Mouse (Mus musculus): ENCODE data around the gene B4galt3. TPM values are rescaled to one million over a fixed set of nuclear protein-coding genes. Genes with fewer than 3 reads are reported as not detected.

The B4galt3 gene
- polyA plus RNA-seq, 1 experiment from 2014 or later, result 113 TPM

DNA sequence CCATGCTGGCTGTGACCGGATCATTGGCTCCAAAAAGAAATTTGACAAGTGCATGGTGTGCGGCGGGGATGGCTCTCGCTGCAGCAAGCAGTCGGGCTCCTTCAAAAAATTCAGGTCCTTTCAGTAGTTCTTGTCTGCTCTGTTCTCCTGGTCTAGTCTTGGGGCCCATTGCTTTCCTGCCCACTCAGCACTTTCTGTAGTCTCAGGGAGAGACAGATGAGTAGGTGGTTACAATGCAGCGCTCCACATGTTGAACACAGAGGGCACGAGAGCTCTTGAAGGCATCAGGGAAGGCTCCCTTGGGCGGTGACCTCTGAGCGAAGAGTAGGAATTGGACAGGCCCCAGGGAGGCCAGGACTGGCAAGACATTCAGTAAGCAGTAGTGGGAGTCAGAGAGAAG is 12.3 kb upstream of the B4galt3 start:
- H3K4me2 ChIP-seq (ENCODE audit: low read length), result no peak overlapping the region
- H3K4me1 ChIP-seq (ENCODE audit: control insufficient read depth, insufficient read depth, low read length), result peaks cover 8% of the 10 kb centered on the region
- no peaks in the 10 kb centered on the region for H3K27me3 ChIP-seq (ENCODE audit: control insufficient read depth, insufficient read depth, low read depth, low read length)
- no peaks in the 10 kb centered on the region for H3K9me3 ChIP-seq (replicated peaks; ENCODE audit: control insufficient read depth, low read length, poor library complexity, severe bottlenecking)
- no peak overlapping the region for H3K4me3 ChIP-seq (ENCODE audit: low read depth, low read length)
- H3K36me3 ChIP-seq (ENCODE audit: control insufficient read depth, insufficient read depth, low read length), result no peaks in the 10 kb centered on the region
- no peak overlapping the region for H3K27ac ChIP-seq (ENCODE audit: low read length)
- no peak for ATAC-seq
- no peak overlapping the region for H3K9ac ChIP-seq (ENCODE audit: low read depth, low read length)
- whole genome bisulfite sequencing, result 88% methylated on average over 9 of the region's 9 CpGs

DNA sequence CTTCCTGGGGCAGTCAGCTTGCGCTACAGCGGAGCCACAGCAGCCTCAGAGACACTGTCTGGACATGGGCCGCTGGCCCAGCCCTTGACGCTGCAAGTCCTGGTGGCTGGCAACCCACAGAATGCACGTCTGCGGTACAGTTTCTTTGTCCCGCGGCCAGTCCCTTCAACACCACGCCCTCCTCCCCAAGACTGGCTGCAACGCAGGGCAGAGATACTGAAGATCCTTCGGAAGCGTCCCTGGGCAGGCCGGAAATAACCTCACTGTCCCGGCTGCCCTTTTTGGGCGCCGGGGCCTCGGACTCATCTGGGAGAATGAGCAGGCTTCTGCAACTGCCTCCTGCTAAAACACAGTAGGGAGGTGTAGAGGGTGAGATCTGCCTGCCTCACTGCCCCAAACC is 11.2 kb upstream of the B4galt3 start:
- no peak overlapping the region for H3K4me2 ChIP-seq (ENCODE audit: low read length)
- H3K9me3 ChIP-seq (replicated peaks; ENCODE audit: control insufficient read depth, low read length, poor library complexity, severe bottlenecking), result no peaks in the 10 kb centered on the region
- 87% methylated on average over 17 of the region's 17 CpGs for WGBS
- H3K36me3 ChIP-seq (ENCODE audit: control insufficient read depth, insufficient read depth, low read length), result no peaks in the 10 kb centered on the region
- H3K27me3 ChIP-seq (ENCODE audit: control insufficient read depth, insufficient read depth, low read depth, low read length), result no peaks in the 10 kb centered on the region
- H3K4me1 ChIP-seq (ENCODE audit: control insufficient read depth, insufficient read depth, low read length), result peaks cover 13% of the 10 kb centered on the region
- H3K9ac ChIP-seq (ENCODE audit: low read depth, low read length), result no peak overlapping the region
- no peak overlapping the region for H3K4me3 ChIP-seq (ENCODE audit: low read depth, low read length)
- no peak for ATAC-seq
- H3K27ac ChIP-seq (ENCODE audit: low read length), result no peak overlapping the region

DNA sequence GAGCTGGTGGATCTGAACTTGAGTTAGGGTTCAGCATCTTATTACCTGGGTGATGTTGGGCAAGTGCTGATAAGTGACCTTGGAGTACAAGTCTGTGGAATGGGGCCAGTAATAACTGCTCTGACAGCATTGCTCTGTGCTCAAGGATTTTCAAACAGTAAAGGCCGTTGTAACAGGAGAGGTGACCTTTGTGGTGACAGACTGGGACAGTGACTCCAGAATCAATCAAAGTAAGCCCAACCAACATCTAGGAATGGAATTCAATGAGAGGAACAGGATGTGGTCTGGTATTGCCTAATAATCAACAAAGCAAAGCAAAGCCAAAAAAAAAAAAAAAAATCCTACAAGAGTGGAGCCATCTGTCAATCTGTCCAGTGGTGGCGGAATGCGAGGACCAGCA is 9.8 kb upstream of the B4galt3 start:
- H3K4me2 ChIP-seq (ENCODE audit: low read length), result no peak overlapping the region
- H3K9me3 ChIP-seq (replicated peaks; ENCODE audit: control insufficient read depth, low read length, poor library complexity, severe bottlenecking), result no peaks in the 10 kb centered on the region
- ATAC-seq, result no peak
- H3K4me1 ChIP-seq (ENCODE audit: control insufficient read depth, insufficient read depth, low read length), result peaks cover 13% of the 10 kb centered on the region
- H3K27ac ChIP-seq (ENCODE audit: low read length), result no peak overlapping the region
- H3K27me3 ChIP-seq (ENCODE audit: control insufficient read depth, insufficient read depth, low read depth, low read length), result no peaks in the 10 kb centered on the region
- no peak overlapping the region for H3K9ac ChIP-seq (ENCODE audit: low read depth, low read length)
- 86% methylated on average over 3 of the region's 3 CpGs for WGBS
- H3K4me3 ChIP-seq (ENCODE audit: low read depth, low read length), result no peak overlapping the region
- no peaks in the 10 kb centered on the region for H3K36me3 ChIP-seq (ENCODE audit: control insufficient read depth, insufficient read depth, low read length)

DNA sequence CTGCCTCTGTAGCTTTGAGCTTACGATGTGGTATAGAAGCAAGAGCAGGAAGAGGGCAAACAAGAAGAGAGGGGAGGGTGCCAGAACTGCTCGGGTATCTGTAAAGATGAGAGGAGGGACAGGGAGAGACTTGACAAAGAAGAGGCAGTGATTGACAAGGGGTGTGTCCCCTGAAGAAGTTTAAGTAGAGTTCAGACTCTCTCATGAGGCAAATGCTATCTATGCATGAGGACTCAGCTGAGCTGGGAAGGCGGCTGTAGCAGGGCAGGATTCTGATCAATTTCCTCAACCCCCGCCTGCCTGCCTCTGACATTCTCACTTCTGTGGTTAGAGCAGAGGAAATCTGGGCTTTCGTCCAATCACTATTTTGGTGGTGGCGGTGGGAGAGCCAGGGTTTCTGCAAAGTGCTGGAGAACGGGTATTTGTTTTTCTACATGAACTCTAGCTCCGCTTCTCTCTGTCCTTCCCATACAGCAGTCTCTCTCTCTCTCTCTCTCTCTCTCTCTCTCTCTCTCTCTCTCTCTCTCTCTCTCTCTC is 7.5 kb upstream of the B4galt3 start:
- Histone ChIP-seq H3K4me3 (ENCODE audit: low read depth, low read length) (peak overlapping the region; percentile 35), H3K27ac (ENCODE audit: low read length) (peak overlapping the region; percentile 81), H3K9ac (ENCODE audit: low read depth, low read length) (peak overlapping the region; percentile 30; the same call in 1 of the 2 replicates), H3K4me1 (ENCODE audit: control insufficient read depth, insufficient read depth, low read length) (peaks cover 13% of the 10 kb centered on the region), H3K9me3 (replicated peaks; ENCODE audit: control insufficient read depth, low read length, poor library complexity, severe bottlenecking) (no peaks in the 10 kb centered on the region), H3K4me2 (ENCODE audit: low read length) (peak overlapping the region; percentile 60), H3K27me3 (ENCODE audit: control insufficient read depth, insufficient read depth, low read depth, low read length) (no peaks in the 10 kb centered on the region), H3K36me3 (ENCODE audit: control insufficient read depth, insufficient read depth, low read length) (no peaks in the 10 kb centered on the region)
- peak; percentile 81 for ATAC-seq
- WGBS, result 6% methylated on average over 8 of the region's 8 CpGs

DNA sequence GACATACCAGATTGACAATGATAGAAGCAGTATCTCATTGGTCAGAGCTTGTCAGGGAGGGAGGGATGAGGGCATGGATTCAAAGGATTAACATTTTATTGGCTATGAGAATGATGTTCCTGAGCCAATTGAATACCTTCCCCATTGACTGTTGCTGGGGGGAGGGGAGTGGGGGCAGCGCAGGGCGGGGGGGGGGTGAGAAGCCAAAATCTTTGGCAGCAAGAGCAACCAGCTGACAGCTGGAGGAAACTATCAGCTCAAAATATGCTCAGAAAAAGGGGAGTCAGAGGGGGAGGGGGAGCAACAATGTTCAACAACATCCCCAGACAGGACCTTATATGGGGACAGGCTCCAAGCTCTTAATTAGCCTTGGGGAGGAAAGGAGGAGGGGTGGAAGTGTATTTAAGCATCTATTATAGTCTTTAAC is 6.9 kb upstream of the B4galt3 start:
- Histone ChIP-seq H3K9me3 (replicated peaks; ENCODE audit: control insufficient read depth, low read length, poor library complexity, severe bottlenecking) (no peaks in the 10 kb centered on the region), H3K4me3 (ENCODE audit: low read depth, low read length) (peak overlapping the region; percentile 35; the same call in 1 of the 2 replicates), H3K36me3 (ENCODE audit: control insufficient read depth, insufficient read depth, low read length) (no peaks in the 10 kb centered on the region), H3K27me3 (ENCODE audit: control insufficient read depth, insufficient read depth, low read depth, low read length) (no peaks in the 10 kb centered on the region), H3K9ac (ENCODE audit: low read depth, low read length) (0 out of 2 replicates have a peak overlapping the region, but pooled peaks have one; percentile 31), H3K4me2 (ENCODE audit: low read length) (peak overlapping the region; percentile 60), H3K4me1 (ENCODE audit: control insufficient read depth, insufficient read depth, low read length) (peaks cover 13% of the 10 kb centered on the region), H3K27ac (ENCODE audit: low read length) (peak overlapping the region; percentile 74)
- peak; percentile 95 for ATAC-seq
- 8% methylated on average over 2 of the region's 2 CpGs for WGBS

DNA sequence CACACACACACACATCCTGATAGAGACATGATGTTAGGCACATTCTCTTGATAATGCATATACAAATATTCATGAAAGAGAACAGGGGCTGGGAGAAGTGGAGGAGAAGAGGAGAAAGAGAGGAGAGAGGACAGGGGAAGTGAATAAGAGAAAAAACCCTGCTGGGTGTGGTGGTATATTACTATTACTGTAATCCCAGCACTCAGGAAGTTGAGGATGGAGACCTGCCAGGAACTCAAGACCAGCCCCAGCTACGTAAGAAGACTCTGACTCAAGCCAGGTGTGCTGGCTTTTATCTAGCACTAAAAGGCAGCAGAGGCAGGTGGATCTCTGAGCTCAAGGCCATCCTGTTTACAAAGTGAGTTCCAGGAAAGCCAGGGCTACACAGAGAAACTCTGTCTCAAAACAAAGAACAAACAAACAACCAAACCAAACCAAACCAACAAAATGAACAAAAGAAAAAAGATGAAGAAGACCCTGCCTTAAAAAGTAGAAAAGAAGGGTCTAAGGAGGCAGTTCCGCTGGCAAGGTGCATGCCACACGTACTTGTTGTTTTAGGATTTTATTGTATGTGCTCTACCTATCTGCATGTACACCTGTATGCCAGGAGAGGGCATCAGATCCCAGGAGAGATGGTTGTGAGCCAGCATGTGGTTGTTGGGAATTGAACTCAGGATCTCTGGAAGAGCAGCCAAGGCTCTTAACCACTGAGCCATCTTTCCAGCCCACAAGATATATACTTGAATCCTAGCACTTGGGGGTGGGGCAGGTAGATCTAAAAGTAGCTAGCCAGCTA is 6.3 kb upstream of the B4galt3 start:
- peak; percentile 15 for ATAC-seq
- H3K36me3 ChIP-seq (ENCODE audit: control insufficient read depth, insufficient read depth, low read length), result no peaks in the 10 kb centered on the region
- WGBS, result 85% methylated on average over 3 of the region's 3 CpGs
- H3K4me1 ChIP-seq (ENCODE audit: control insufficient read depth, insufficient read depth, low read length), result peaks cover 13% of the 10 kb centered on the region
- no peak overlapping the region for H3K4me3 ChIP-seq (ENCODE audit: low read depth, low read length)
- no peaks in the 10 kb centered on the region for H3K27me3 ChIP-seq (ENCODE audit: control insufficient read depth, insufficient read depth, low read depth, low read length)
- H3K9ac ChIP-seq (ENCODE audit: low read depth, low read length), result no peak overlapping the region
- no peaks in the 10 kb centered on the region for H3K9me3 ChIP-seq (replicated peaks; ENCODE audit: control insufficient read depth, low read length, poor library complexity, severe bottlenecking)
- H3K27ac ChIP-seq (ENCODE audit: low read length), result peak overlapping the region; percentile 74
- peak overlapping the region; percentile 60 for H3K4me2 ChIP-seq (ENCODE audit: low read length)

DNA sequence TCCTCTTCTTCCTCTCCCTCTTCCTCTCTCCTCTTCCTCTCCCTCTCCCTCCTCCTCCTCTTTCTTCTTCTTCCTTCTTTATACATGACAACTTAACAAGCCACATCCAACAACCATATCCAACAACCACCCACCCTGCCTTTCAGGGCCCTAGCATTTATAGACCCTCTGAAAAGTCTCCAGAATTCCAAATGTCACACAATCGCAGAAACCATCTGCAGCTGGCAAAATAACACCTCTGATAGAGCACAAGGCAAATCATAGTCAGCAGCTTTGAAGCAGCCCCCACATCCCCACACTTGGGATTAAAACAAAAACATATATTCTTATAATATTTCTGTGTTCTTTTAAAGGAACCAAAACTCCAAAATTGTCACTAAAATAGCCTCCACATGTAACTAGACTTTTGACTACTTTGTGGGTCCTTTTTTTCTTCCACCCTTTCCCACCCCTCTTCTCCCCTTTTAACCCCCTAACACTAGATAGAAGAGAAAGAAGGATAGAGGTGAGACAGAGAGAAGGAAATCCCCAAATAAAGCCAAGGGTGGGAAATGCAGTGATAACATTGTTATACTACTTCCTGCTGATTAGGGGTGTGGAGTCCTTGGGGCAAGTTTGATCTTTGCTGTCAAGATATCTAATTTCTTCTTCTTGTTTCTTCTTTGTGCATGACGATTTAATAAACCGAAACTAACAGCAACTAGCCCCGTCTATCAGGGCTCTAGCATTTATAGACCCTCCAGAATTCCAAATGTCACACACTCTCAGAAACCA is 4.0 kb upstream of the B4galt3 start:
- WGBS, result 85% methylated on average over 4 of the region's 4 CpGs

DNA sequence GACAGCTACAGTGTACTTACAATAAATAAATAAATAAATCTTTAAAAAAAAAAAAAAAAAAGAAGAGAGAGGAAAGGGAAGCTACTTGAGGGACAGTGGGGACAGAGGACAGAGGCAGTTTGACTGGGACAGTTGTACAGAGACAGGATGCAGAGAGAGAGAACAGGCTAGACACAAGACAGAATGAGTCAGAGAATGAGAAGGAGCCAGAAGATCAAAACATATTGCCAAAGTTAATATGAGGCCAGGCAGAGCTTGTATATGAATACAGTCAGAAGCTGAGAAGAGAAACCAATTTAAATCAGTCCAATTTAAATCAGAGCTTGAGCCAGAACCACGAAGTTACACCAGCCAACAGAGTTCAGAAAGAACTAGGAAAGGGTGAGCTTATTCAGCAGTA is 1.8 kb upstream of the B4galt3 start:
- no peak overlapping the region for H3K4me3 ChIP-seq (ENCODE audit: low read depth, low read length)
- H3K27ac ChIP-seq (ENCODE audit: low read length), result no peak overlapping the region
- no peaks in the 10 kb centered on the region for H3K9me3 ChIP-seq (replicated peaks; ENCODE audit: control insufficient read depth, low read length, poor library complexity, severe bottlenecking)
- H3K4me1 ChIP-seq (ENCODE audit: control insufficient read depth, insufficient read depth, low read length), result peaks cover 20% of the 10 kb centered on the region
- peaks cover 8% of the 10 kb centered on the region for H3K36me3 ChIP-seq (ENCODE audit: control insufficient read depth, insufficient read depth, low read length)
- 61% methylated on average over 1 of the region's 1 CpGs for WGBS
- no peak for ATAC-seq
- H3K4me2 ChIP-seq (ENCODE audit: low read length), result no peak overlapping the region
- no peak overlapping the region for H3K9ac ChIP-seq (ENCODE audit: low read depth, low read length)
- no peaks in the 10 kb centered on the region for H3K27me3 ChIP-seq (ENCODE audit: control insufficient read depth, insufficient read depth, low read depth, low read length)

More for the DNA sequence above, 4.0 kb upstream of the B4galt3 start:
- Histone ChIP-seq H3K4me2 (ENCODE audit: low read length) (no peak overlapping the region), H3K4me3 (ENCODE audit: low read depth, low read length) (no peak overlapping the region), H3K27ac (ENCODE audit: low read length) (no peak overlapping the region), H3K9ac (ENCODE audit: low read depth, low read length) (no peak overlapping the region), H3K27me3 (ENCODE audit: control insufficient read depth, insufficient read depth, low read depth, low read length) (no peaks in the 10 kb centered on the region), H3K9me3 (replicated peaks; ENCODE audit: control insufficient read depth, low read length, poor library complexity, severe bottlenecking) (no peaks in the 10 kb centered on the region), H3K36me3 (ENCODE audit: control insufficient read depth, insufficient read depth, low read length) (no peaks in the 10 kb centered on the region), H3K4me1 (ENCODE audit: control insufficient read depth, insufficient read depth, low read length) (peaks cover 21% of the 10 kb centered on the region)
- ATAC-seq, result no peak

DNA sequence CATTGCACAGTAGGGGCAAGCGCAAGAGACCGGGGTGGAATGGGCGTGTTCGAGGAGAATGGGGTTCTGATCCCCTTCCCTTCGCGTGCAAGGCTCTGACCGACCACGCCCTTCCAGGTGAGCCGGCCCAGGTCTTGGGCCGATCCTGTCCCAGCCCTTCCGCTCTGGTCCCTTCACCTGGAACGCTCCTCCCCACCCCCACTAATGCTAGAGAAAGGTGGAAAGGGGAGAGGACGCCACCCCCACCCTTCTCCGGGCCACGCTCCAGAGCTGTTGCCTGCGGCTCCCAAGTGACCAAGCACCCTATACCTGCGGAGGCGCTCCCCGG is 409 bp downstream of the B4galt3 start:
- H3K4me3 ChIP-seq (ENCODE audit: low read depth, low read length), result peak overlapping the region; percentile 83
- H3K9me3 ChIP-seq (replicated peaks; ENCODE audit: control insufficient read depth, low read length, poor library complexity, severe bottlenecking), result no peaks in the 10 kb centered on the region
- H3K4me2 ChIP-seq (ENCODE audit: low read length), result peak overlapping the region; percentile 75
- peak overlapping the region; percentile 70; the same call in 1 of the 2 replicates for H3K27ac ChIP-seq (ENCODE audit: low read length)
- ATAC-seq, result peak; percentile 78
- H3K9ac ChIP-seq (ENCODE audit: low read depth, low read length), result peak overlapping the region; percentile 82
- 1% methylated on average over 18 of the region's 19 CpGs for WGBS
- H3K36me3 ChIP-seq (ENCODE audit: control insufficient read depth, insufficient read depth, low read length), result peaks cover 21% of the 10 kb centered on the region
- peaks cover 17% of the 10 kb centered on the region for H3K4me1 ChIP-seq (ENCODE audit: control insufficient read depth, insufficient read depth, low read length)
- no peaks in the 10 kb centered on the region for H3K27me3 ChIP-seq (ENCODE audit: control insufficient read depth, insufficient read depth, low read depth, low read length)

Measured in midbrain, embryonic 16.5 days (tissue).